Mouse (Mus musculus) lung, postnatal 4 days (tissue): Measurements from ENCODE around the gene Gamt.
"Not testable (repeated sequence)": the region's sequence is repeated elsewhere in the genome, so short reads cannot be mapped to it uniquely, and the experiment has no call there.

Source experiments
- DNase-seq, 2 experiments: peaks; one replicate each; pipeline ENCODE4 v3.0.0; 2021

The Gamt gene

DNA sequence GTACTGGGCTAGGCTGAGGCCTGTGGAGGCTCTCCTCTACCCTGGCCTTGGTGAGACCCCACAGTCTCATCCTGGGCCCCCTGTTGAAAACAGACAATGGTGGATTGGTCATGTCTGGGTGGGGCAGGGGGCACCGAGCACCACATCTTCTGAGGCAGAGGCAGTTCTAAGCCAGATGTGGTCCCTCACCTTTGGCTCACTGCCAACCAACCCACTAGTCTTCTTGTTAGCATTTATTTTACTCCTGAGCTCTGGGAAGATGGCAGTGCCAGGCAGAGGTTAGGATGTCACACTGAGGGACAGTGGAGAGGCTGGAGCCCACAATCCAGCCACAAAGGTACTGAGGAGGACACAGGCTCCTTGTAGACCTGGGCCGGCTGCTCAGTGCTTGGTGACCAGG is 2.9 kb downstream of the Gamt start:
- DNase-seq: peak in 1 of 2 experiments; percentile 27

DNA sequence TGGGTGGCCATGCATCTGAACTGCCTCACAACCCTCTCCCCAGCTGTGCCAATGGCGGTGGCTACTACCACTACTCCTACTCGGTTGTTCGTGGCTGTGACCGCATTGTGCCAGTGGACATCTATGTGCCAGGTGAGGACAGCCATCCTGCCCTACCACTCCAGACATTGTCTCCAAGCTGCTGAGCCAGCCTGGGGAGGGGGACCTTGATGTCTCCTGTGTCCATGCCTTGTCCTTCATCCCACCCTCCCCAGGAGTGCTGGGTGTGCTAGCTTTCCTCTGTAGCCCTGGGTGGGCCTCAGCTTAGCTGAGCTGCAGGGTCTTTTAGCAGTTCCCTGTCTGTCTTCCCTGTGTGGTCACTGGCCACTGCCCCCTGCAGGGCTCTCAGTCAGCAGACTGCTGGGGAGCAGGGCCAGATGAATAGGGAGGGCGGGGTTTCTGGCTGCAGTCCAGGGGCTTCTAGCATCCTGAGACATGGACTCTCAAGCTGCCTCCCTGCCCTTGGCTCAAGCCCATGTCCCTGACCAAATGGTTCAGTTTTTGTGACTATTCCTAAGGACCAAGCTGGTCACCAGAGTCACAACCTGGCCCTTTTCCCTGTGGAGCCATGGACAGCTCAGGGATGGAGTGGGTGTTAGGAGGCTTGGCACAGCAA is 4.8 kb downstream of the Gamt start:
- peak; percentile 30 to 55 for DNase-seq

DNA sequence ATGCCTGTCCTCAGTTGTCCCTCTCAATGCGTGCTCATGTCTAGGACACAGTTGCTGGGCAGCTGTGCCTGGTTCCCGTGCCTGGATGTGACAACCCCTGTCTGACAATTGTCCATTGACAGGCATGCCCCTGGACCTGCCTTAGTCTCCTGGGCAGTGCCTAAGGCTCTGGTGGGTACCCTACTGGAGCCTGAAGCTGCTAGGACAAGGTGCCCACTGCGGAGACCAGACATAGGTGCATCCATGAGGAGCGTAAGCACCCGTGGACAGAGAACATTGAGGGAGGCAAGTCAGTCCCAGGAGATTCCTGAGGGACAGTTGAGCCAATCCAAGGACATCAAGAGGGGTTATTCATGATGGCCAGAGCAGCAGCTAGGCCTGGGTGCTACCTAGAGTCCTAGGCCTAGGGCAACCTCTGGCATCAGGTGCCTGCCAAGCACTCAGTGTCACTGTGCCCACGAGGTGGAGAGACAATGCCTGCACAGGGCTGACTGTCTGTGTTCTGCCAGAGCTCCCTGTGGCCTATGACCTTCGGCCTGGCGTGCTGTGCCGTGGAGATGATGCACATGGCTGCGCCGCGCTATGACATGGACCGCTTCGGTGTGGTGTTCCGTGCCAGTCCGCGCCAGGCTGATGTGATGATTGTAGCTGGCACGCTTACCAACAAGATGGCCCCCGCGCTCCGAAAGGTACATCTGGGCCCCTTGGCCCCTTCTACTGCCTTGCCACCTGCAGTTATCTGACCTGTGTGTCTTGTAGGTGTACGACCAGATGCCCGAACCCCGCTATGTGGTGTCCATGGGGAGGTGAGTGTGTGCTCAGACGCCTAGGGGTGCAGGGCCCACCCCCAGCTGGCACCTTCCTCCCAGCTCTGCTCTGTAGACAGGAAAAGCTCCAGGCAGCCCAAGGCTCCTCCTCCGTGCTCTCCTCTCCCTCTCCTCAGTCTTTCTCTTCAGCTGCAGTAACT is 6.2 kb downstream of the Gamt start:
- peak in 1 of 2 experiments; percentile 27 for DNase-seq

DNA sequence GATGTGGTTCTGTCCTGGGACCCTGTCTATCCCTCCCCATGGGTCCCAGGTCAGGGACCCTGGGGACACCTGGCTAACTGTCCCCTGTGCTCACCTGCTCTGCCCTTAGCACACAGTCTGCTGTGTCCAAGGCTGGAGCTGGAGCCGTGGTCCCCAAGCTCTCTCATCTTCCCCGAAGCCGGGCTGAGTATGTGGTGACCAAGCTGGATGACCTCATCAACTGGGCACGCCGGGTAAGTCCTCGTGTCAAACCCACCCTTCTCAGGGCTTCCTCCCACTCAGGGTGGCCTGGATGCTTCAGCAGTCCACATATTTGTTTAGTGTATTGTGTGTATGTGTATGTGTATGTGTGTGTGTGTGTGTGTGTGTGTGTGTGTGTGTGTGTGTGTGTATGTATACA is 7.3 kb downstream of the Gamt start:
- DNase-seq: peak in 1 of 2 experiments; percentile 38

DNA sequence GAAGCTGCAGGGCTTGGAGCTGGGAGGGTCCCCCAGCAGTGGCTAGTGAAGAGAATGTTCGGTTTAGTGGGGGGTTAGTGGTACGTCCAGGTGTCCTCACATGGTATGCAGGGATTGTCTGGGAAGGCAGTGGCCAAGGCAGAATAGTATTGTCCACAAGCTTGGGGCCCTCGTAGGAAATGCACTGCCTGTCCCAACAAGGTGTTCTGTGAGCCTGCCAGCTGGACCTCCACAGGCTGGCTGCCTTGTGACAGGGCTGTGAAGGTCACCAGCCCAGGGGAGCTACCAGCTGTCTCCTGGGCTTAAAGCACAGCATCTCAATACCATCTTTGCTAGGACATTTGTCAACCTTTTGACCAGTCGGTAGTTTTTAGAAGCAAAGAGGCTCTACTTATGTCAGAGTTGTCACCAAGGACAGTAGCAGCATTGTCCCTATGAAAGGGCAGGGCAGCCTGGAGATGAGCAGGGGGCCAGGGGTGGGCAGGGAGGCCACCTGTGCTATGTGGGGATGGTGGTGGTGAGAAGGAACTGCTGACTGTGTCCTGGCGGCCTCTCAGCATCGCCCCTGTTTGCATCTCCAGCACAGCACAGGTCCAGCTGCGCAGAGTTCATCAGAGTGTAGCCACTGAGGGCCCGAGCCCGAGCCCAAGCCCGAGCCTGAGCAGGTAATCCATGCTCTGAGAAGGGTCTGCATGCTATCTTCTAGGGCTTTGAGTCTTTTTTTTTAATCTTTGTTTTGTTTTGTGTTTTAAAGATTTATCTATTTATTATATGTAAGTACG is 8.1 kb downstream of the Gamt start:
- DNase-seq: no peak

DNA sequence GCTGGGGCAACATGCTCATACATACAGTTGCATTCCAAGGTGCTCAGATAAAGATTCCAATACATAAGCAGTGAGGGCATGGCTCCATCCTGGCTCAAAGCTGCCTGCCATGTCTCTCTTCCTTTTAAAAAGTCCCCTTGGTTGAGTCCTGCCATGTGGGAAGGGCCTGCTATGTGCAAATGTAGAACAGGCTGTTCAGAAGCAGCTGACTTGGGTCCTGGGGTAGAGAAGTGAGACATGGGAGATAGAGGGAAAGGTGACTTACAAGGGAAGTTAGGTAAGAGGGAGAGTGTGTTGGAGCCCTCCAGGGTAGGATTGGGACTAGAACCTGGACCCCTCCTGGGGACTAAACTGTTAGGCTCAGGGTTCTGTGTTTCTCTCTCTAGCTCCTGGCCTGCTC is 8.8 kb downstream of the Gamt start:
- DNase-seq: no peak

DNA sequence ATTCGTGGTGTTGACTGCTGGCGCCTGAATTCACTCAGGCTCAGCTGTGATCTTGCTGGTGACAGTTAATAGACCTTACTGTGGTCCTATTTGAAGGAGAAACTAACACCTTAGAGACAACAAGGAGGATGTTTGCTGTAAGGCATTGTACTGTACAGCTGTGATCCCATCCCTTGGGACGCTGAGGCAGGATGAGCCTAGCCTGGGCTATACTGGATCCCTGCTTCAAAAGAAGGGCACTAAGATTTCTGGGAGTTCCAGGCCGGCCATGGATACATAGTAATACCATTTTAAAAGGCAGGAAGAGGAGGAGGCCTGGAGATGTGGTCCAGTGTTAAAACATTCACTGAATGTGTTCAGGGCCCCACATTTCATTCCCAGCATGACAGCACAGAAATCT is 10.2 kb downstream of the Gamt start:
- no peak for DNase-seq

DNA sequence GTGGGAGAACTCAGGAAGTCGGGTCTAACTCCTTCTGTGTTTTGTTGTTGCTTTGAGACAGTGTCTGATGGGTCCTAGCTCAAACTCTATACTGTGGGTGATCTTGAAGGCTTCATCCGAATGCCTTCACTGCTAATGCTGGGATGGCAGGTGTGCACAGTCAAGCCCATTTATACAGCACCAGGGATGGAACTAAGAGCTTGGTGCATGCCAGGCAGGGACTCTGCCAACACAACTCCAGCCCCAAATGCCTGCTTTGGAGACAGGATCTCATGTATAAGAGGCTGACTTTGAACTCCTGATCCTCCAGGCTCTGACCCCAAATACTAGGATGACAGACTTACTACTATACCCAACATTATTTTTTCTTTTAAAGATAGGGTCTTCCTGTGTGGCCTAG is 10.8 kb downstream of the Gamt start:
- no peak for DNase-seq

DNA sequence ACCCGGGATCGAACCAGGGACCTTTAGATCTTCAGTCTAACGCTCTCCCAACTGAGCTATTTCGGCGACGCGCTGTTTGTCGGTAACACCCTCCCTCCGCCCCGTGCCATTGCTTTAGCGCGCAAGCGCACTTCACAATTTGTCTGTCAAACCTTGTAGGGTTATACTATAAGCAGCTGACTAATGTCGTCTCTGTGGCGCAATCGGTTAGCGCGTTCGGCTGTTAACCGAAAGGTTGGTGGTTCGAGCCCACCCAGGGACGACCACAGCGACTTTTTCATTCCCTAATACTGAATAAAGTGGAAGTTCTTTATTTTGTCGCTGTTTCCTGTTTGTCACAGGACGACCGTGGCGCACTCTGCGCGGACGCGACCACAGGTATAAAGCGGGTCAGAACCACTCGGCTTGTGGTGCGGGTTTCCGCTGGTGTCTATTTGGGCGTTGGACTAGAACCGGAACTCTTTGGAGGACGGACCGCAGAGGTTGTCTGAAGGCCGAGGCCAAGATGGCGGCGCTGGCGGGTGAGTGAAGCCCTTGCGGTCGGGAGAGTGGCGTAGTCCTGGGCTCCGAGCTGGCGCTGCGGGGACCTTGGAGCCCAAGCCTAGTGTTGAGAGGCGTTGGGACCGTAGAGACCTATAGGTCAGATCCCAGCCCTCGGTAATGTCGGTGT is 11.7 kb downstream of the Gamt start, which contains the start of gene Ndufs7:
Gene Ndufs7 (plus strand): TSS at position 151 of the 670 bp plus-strand sequence.
- DNase-seq: peak; percentile 95 to 97

DNA sequence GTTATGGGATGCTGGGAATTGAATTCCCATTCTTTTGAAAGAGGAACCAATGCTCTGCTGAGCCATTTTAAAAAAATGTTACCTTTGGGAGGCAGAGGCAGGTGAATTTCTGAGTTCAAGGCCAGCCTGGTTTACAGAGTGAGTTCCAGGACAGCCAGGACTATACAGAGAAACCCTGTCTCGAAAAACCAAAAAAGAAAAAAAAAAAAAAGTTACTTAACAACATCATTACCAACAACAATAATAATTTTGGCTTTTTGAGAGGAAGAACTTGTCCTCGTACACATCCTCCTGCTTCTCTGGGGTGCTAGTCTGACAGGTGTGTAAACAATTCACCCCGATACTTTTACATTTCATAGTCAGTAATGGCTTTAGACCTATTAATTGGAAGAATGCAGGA is 12.4 kb downstream of the Gamt start:
- DNase-seq: not testable (repeated sequence)

DNA sequence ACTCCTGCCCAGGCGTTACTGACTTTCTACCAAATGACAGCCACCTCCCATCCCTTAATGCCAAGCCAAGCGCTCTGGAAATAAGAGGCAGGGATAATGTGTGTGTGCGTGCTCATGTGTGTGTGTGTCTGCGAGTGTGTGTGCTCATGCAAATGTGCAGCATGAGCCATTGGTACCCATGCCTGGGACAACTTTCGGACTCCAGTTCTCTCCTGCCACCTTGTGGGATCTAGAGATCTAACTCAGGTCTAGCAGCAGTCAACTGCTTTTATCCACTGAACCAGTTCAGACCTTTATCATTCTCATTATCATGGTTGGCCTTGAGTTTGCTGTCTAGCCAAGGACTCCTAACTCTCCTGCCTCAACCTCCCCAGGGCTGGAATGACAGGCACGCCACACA is 13.0 kb downstream of the Gamt start:
- DNase-seq: no peak

DNA sequence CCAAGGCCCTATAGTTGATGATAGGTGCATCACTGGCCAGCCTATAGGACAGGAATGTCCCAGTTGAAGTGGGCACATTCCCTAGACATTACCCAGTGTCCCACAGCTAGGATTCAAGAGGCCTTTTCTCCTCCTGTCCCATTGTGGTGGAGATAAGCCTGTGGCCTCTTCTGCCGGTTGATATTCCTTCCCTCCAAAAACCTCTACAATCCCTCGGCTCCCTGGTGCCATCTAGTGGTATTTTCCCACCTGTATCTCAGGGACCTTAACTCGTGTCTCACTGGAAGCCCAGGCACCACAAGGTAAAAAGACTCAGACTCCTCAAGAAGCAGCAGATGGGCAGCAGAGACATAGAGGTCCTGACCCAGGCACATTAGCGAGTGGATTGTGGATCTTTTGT is 15.2 kb downstream of the Gamt start:
- DNase-seq: peak; percentile 63 to 83

DNA sequence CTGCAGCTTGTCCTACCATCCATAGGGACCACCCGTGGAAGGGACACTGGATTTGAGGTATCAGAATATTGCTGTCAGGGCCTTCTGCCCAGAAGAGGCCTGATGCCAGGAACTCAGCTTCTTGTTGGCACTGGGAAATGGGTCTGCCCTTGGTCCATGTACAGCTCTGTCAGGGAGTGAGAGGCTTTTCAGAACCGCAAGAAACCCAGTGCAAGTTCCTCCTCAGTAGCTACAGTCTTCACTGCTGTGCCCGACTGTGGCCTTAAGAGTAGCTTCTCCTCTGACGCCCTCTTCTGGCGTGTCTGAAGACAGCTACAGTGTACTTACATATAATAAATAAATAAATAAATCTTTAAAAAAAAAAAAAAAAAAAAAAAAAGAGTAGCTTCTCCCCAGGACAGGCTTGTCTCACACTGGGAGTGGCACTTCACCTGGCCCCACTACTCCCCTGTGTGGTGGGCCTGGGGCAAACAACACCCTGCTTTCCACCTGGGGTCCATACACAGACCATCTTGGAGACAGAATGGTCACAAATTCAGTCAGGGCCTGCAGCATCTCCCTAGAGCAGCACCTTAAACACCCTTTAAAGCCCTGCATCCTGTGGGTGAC is 15.9 kb downstream of the Gamt start:
- peak in 1 of 2 experiments; percentile 59 for DNase-seq

DNA sequence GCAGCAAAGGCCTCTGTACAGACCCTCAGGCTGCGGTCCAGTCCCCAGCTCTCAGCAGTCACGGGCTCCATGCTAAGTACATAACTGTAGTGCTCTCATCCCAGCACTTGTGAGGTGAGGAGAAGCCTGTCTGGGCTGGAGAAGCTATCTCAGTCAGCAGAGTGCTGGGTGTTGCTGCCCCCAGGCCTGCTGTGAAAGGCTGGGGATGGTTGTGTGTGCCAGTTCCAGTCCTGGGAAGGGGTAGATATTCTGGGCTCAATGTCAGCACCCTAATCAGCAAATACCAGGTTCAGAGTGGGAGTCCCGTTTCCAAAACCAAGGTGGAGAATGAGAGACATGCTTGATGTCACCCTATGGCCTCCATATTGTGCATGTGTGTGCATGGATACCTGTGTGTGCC is 18.2 kb downstream of the Gamt start:
- no peak for DNase-seq

DNA sequence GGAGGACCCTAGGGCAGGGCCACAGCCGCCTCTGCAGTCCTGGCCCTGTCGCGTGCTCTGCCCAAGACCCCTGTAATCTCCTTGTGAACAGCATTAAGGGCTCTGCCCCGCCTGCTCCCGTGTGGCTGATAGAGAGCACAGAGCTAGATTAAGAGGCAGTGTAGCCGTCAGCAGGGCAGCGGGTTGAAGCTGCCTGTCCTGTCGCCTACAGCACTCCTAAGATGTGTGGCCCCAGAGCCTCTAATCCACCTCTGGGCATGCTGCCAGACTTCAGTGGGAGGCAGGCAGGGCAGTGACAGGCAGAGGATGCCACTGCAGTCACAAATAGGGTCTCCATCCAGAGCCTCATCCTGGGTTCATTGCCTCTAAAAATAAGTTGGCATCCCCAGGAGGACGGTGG is 18.7 kb downstream of the Gamt start:
- DNase-seq: no peak

DNA sequence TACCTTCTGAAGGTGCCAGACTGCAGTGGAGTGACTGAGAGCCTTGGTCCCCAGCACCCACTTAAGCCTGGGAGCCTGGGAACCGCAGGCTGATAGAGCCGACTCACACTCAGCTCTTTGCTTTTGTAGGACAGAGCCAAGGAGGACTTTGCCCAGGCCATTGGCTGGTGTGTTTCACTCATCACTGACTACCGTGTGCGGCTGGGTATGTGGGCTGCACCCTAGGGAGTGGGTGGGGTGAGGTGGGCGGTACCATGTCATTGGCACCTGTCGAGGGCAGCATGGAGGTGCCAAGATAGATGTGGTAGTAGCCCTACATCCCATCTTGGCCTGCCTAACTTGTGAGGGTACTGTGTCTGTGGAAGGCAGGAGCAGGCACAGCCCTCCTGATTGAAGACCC is 21.0 kb downstream of the Gamt start:
- no peak for DNase-seq

DNA sequence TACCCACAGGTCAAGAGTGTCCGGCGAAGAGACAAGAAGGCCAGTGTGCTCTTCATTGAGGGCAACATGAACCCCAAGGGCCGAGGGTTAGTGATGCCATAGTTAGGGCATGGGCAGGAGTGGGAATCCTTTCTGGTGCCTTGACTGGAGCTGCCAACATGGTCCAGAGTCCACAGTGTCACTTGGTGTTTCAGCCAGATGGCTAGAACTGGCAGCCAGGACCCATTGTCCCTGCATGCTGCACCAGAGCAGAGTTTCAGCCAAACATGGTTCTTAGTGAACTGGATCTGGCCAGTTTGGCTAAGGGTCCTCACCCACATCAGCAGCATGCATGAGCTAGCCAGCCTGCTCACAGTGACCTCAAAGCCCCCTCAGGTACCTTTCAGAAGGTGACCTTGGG is 22.5 kb downstream of the Gamt start:
- DNase-seq: no peak

DNA sequence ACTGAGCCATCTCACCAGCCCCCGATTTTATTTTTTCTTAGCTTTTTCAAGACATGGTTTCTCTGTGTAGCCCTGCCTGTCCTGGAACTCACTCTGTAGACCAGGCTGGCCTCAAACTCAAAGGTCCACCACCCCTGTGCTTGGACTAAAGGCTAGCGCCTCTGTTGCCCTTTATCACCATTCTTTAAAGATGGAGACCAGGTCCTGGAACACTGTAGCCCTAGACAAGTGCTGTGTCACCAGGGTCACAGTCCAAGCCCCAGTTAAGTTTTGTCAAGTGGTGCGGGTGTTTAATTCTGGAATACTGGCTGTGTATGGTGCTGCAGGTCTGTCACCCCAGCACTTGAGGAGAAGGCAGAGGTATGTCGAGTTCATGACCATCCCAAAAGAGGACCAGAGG is 23.8 kb downstream of the Gamt start:
- no peak for DNase-seq

DNA sequence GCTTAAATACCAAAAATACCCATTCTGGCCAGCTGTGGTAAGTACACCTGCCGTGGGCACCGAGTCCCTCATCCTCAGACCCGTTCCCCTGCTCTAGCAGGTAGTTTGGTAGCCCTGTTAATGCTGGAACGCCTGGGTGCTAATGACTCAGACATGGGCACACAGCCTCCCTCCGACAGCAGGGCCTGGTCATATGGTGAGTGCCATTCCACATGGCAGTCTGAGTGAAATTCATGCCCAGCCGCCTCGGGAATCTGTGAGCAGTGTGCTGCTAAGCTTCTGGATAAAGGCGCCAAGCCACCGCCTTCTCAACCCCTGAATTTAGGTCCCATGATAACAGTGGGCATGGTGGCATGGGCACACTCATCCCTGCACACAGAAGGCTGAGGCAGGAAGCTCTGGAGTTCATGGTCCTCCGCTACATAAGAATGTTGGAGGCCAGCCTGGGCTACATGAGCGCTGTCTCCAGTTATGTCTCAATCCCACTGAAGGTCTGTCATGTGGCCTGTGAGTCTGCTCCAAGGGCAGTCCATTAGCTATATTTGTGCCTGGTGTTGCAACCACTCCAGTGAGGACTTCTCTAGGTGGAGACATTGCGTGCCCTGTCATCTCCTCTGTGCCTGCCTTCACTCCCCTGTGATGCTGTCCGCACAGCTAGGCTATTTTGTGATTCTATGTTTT is 24.5 kb downstream of the Gamt start:
- DNase-seq: no peak

DNA sequence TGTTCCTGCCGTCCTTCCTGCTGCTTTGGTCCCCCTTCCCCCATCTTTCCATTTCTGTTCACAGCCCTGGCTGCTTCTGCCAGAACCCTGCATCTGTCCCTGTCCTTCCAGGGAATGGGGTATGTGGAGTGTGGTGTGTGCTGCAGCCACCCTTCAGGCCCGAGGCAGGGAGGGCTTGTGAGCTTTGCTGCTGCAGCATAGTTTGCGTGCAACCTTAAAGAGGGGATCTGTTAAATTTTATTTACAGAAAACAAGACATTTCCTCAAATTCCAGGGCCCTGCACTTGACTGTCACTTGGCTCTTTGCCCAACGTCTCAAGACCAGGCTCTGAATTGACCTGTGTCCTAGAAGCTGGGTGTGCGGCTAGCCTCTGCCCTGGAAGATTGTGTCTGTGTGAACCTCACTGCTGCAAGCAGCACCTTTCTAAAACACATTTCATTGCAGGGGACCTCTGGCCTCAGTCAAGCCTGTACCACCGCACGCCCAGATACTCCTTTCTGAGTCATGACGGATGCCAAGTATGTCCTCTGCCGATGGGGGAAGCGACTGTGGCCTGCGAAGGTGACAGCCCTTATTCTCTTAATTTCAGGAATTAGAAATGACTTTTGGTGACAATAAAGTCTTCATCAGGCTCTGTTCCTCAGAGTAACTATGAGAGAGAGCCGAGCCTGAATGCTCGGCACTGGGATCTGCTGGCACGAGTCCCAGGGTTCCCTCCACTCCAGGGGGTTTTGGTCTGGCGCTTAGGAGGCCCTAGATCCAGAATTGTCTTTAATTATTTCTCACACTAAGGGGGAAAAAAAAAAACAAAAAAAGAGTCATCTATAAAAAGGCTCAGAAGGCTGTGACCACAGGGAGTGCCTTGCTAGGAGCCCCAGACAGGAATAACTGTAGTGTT is 32.7 kb downstream of the Gamt start:
- peak in 1 of 2 experiments; percentile 25 for DNase-seq

DNA sequence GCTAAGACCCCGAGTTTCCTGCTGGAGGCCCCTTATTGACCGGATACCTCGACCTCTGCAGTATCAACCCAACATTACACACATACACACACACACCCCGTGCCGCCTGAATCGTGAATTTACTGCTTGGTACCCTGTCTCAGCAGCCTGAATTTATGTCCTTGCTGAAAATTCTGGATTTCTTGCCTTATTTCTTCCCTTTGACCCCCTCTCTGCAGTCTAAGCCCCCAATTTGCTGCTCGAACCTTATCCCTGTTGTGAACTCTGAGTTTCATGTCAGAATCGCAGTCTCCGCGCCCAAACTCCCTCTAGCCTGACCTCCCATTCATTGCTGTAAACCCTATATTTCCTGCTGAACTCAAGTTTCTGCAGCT is 33.7 kb downstream of the Gamt start:
- DNase-seq: no peak
